Mouse (Mus musculus): Measurements from ENCODE around the gene Olfr370. TPM values are rescaled to one million over a fixed set of nuclear protein-coding genes. Genes with fewer than 3 reads are reported as not detected.
A peak's percentile ranks its signal among the peaks of the same experiment; 100 is the strongest.
"Not testable (repeated sequence)": the region's sequence is repeated elsewhere in the genome, so short reads cannot be mapped to it uniquely, and the experiment has no call there.

The Olfr370 gene
- polyA plus RNA-seq (2012; rRNA removed) = not detected in 2 replicates

- DNase-seq (ENCODE audit: low spot score) = no peak
These were observed at the start of gene Olfr370 for GRCm38 (mm10) chr8:83535736-83536135. TSS of gene Olfr370 (plus strand) at chr8:83535780.

- no peak for DNase-seq (ENCODE audit: low spot score)
These were observed 23.9 kb upstream of the Olfr370 start for GRCm38 (mm10) chr8:83511696-83512095.

GRCm38 (mm10) chr8:83520432-83520831, 15.1 kb upstream of the Olfr370 start:
- no peak for DNase-seq (ENCODE audit: low spot score)

- DNase-seq (ENCODE audit: low spot score) = not testable (repeated sequence)
These were observed 14.7 kb upstream of the Olfr370 start for GRCm38 (mm10) chr8:83520907-83521306.

- no peak for DNase-seq (ENCODE audit: low spot score)
These were observed 14.3 kb upstream of the Olfr370 start for GRCm38 (mm10) chr8:83521310-83521709.

- no peak for DNase-seq (ENCODE audit: low spot score)
These were observed 778 bp upstream of the Olfr370 start for GRCm38 (mm10) chr8:83534802-83535201.

GRCm38 (mm10) chr8:83562669-83563068, 27.1 kb downstream of the Olfr370 start:
- no peak for DNase-seq (ENCODE audit: low spot score)

- no peak for DNase-seq (ENCODE audit: low spot score)
These were observed 27.7 kb downstream of the Olfr370 start for GRCm38 (mm10) chr8:83563246-83563645.

- DNase-seq (ENCODE audit: low spot score) = no peak
These were observed 30.3 kb downstream of the Olfr370 start for GRCm38 (mm10) chr8:83565731-83566375.

- peak; percentile 98 for DNase-seq (ENCODE audit: low spot score)
These were observed 31.2 kb downstream of the Olfr370 start, which contains the start of gene Ndufb7 for GRCm38 (mm10) chr8:83566469-83567395. TSS of gene Ndufb7 (plus strand) at chr8:83566671.

- no peak for DNase-seq (ENCODE audit: low spot score)
These were observed 32.1 kb downstream of the Olfr370 start for GRCm38 (mm10) chr8:83567668-83568067.

GRCm38 (mm10) chr8:83568128-83568527, 32.5 kb downstream of the Olfr370 start:
- DNase-seq (ENCODE audit: low spot score) = no peak

- DNase-seq (ENCODE audit: low spot score) = no peak
These were observed 33.2 kb downstream of the Olfr370 start for GRCm38 (mm10) chr8:83568755-83569154.

- no peak for DNase-seq (ENCODE audit: low spot score)
These were observed 33.6 kb downstream of the Olfr370 start for GRCm38 (mm10) chr8:83569165-83569564.

GRCm38 (mm10) chr8:83570272-83571000, 34.9 kb downstream of the Olfr370 start:
- DNase-seq (ENCODE audit: low spot score) = no peak

- DNase-seq (ENCODE audit: low spot score) = not testable (repeated sequence)
These were observed 35.4 kb downstream of the Olfr370 start for GRCm38 (mm10) chr8:83571001-83571340.

GRCm38 (mm10) chr8:83571791-83572190, 36.2 kb downstream of the Olfr370 start:
- DNase-seq (ENCODE audit: low spot score) = no peak

- DNase-seq (ENCODE audit: low spot score) = no peak
These were observed 36.7 kb downstream of the Olfr370 start for GRCm38 (mm10) chr8:83572246-83572812.

GRCm38 (mm10) chr8:83573140-83573875, 37.7 kb downstream of the Olfr370 start:
- DNase-seq (ENCODE audit: low spot score) = no peak

GRCm38 (mm10) chr8:83574631-83575315, 39.2 kb downstream of the Olfr370 start:
- no peak for DNase-seq (ENCODE audit: low spot score)

Data from urinary bladder, adult 2 months (tissue).